Mouse (Mus musculus) MEL (cell line): Measurements from ENCODE around the gene Dusp12. TPM values are rescaled to one million over a fixed set of nuclear protein-coding genes. Genes with fewer than 3 reads are reported as not detected.

Experiments used
- DNase-seq: peaks from one replicate; pipeline ENCODE4 v3.0.0; 2011; ENCODE audit warnings: low read depth, low spot score
- H3K27ac ChIP-seq: 2 replicates; pipeline ENCODE4 v1.5.1; 2012; ENCODE audit warnings: low read depth, mild to moderate bottlenecking, control low read depth, low read length, moderate library complexity; ENCODE audit not compliant: control insufficient read depth
- H3K27me3 ChIP-seq, 2 experiments: fragments of 150-350 bp in 1 of 2; sonication (generic) in 1 of 2; 2 replicates each; pipeline ENCODE4 v1.6.1; 2012; ENCODE audit warnings: low read length in 2 of 2, mild to moderate bottlenecking in 2 of 2, improper control_type of control experiment in 1 of 2, moderate library complexity in 1 of 2; ENCODE audit not compliant: insufficient read depth in 2 of 2, control insufficient read depth in 1 of 2
- H3K36me3 ChIP-seq, 2 experiments: 2 replicates each; pipeline ENCODE4 v1.6.1; 2012 to 2014; ENCODE audit warnings: low read length in 2 of 2, improper control_type of control experiment in 1 of 2, inconsistent platforms in 1 of 2, mild to moderate bottlenecking in 1 of 2; ENCODE audit not compliant: insufficient read depth in 2 of 2, control insufficient read depth in 1 of 2
- H3K4me1 ChIP-seq, 2 experiments: fragments of 150-350 bp in 1 of 2; sonication (generic) in 1 of 2; 2 replicates each; pipeline ENCODE4 v1.6.1; 2012; ENCODE audit warnings: low read length in 2 of 2, improper control_type of control experiment in 1 of 2, mild to moderate bottlenecking in 1 of 2; ENCODE audit not compliant: insufficient read depth in 2 of 2, control insufficient read depth in 1 of 2
- H3K4me3 ChIP-seq, 2 experiments: fragments of 150-350 bp in 1 of 2; sonication (generic) in 1 of 2; 2 replicates each; pipeline ENCODE4 v1.5.1; 2012; ENCODE audit warnings: low read depth in 2 of 2, low read length in 2 of 2, mild to moderate bottlenecking in 2 of 2, moderate library complexity in 2 of 2, control low read depth in 1 of 2, improper control_type of control experiment in 1 of 2; ENCODE audit not compliant: control insufficient read depth in 1 of 2, insufficient read depth in 1 of 2
- H3K79me2 ChIP-seq: 2 replicates; pipeline ENCODE4 v1.6.1; 2012; ENCODE audit warnings: mild to moderate bottlenecking, low read length, moderate library complexity; ENCODE audit not compliant: control insufficient read depth, poor library complexity, insufficient read depth
- H3K9ac ChIP-seq: 2 replicates; pipeline ENCODE4 v1.6.1; 2012; ENCODE audit warnings: low read depth, mild to moderate bottlenecking, control low read depth, low read length, moderate library complexity; ENCODE audit not compliant: control insufficient read depth, poor library complexity, severe bottlenecking
- H3K9me3 ChIP-seq: fragments of 150-350 bp; sonication (generic); replicated peaks from 2 replicates; pipeline ENCODE4 v1.6.1; 2012; ENCODE audit warnings: mild to moderate bottlenecking, low read length, improper control_type of control experiment, moderate library complexity; ENCODE audit not compliant: insufficient read depth
- CHD1 ChIP-seq: IDR thresholded peaks from 2 replicates; pipeline ENCODE4 v1.6.1; 2012; ENCODE audit warnings: low read depth, mild to moderate bottlenecking, inconsistent platforms, low read length, improper control_type of control experiment
- CHD2 ChIP-seq: IDR thresholded peaks from 2 replicates; pipeline ENCODE4 v1.6.1; 2011; ENCODE audit warnings: low read length, improper control_type of control experiment
- E2F4 ChIP-seq: IDR thresholded peaks from 2 replicates; pipeline ENCODE4 v1.6.1; 2011; ENCODE audit warnings: low read depth, low read length, improper control_type of control experiment, borderline replicate concordance
- EP300 ChIP-seq, 2 experiments: IDR thresholded peaks; 2 replicates each; pipeline ENCODE4 v1.6.1; 2011; ENCODE audit warnings: improper control_type of control experiment in 2 of 2, low read length in 2 of 2, low read depth in 1 of 2, mild to moderate bottlenecking in 1 of 2
- GATA1 ChIP-seq: IDR thresholded peaks from 2 replicates; pipeline ENCODE4 v1.6.1; 2011; ENCODE audit warnings: low read depth, low read length, improper control_type of control experiment
- HCFC1 ChIP-seq: IDR thresholded peaks from 2 replicates; pipeline ENCODE4 v1.6.1; 2012; ENCODE audit warnings: low read depth, mild to moderate bottlenecking, inconsistent platforms, low read length, improper control_type of control experiment, moderate library complexity
- JUND ChIP-seq: IDR thresholded peaks from 2 replicates; pipeline ENCODE4 v1.6.1; 2011; ENCODE audit warnings: low read depth, mild to moderate bottlenecking, improper control_type of control experiment, low read length
- KAT2A ChIP-seq: conservative IDR thresholded peaks from 2 replicates; pipeline ENCODE4 v1.6.1; 2012; ENCODE audit warnings: low read depth, low read length, improper control_type of control experiment, inconsistent platforms
- MAFK ChIP-seq: IDR thresholded peaks from 2 replicates; pipeline ENCODE4 v1.6.1; 2011; ENCODE audit warnings: low read depth, mild to moderate bottlenecking, low read length, improper control_type of control experiment, borderline replicate concordance
- MAX ChIP-seq: IDR thresholded peaks from 2 replicates; pipeline ENCODE4 v1.6.1; 2011; ENCODE audit warnings: low read length, improper control_type of control experiment
- MEF2A ChIP-seq: IDR thresholded peaks from 2 replicates; pipeline ENCODE4 v1.6.1; 2014; ENCODE audit warnings: low read depth, mild to moderate bottlenecking, inconsistent platforms, low read length, improper control_type of control experiment; ENCODE audit not compliant: poor library complexity, insufficient replicate concordance, severe bottlenecking; ENCODE audit errors: extremely low read depth
- MXI1 ChIP-seq: IDR thresholded peaks from 2 replicates; pipeline ENCODE4 v1.6.1; 2011; ENCODE audit warnings: mild to moderate bottlenecking, low read depth, low read length, improper control_type of control experiment
- MYC ChIP-seq: IDR thresholded peaks from 2 replicates; pipeline ENCODE4 v1.6.1; 2011; ENCODE audit warnings: low read depth, mild to moderate bottlenecking, low read length, improper control_type of control experiment, moderate library complexity
- NELFE ChIP-seq: IDR thresholded peaks from 2 replicates; pipeline ENCODE4 v1.6.1; 2011; ENCODE audit warnings: low read depth, low read length, improper control_type of control experiment
- NRF1 ChIP-seq: IDR thresholded peaks from 2 replicates; pipeline ENCODE4 v1.6.1; 2014; ENCODE audit warnings: low read depth, mild to moderate bottlenecking, inconsistent platforms, low read length, improper control_type of control experiment, moderate library complexity; ENCODE audit not compliant: poor library complexity, insufficient read depth, severe bottlenecking
- POLR2A ChIP-seq, 2 experiments: IDR thresholded peaks; 2 replicates each; pipeline ENCODE4 v1.6.1; 2011 to 2012; ENCODE audit warnings: low read length in 2 of 2, mild to moderate bottlenecking in 2 of 2, control low read depth in 1 of 2, improper control_type of control experiment in 1 of 2, low read depth in 1 of 2, moderate library complexity in 1 of 2; ENCODE audit not compliant: control insufficient read depth in 1 of 2, insufficient read depth in 1 of 2, poor library complexity in 1 of 2
- RAD21 ChIP-seq: IDR thresholded peaks from 2 replicates; pipeline ENCODE4 v1.6.1; 2011; ENCODE audit warnings: mild to moderate bottlenecking, low read depth, low read length, improper control_type of control experiment
- SIN3A ChIP-seq: IDR thresholded peaks from 2 replicates; pipeline ENCODE4 v1.6.1; 2012; ENCODE audit warnings: low read length, improper control_type of control experiment, inconsistent platforms
- TAL1 ChIP-seq: IDR thresholded peaks from 2 replicates; pipeline ENCODE4 v1.6.1; 2012; ENCODE audit warnings: mild to moderate bottlenecking, inconsistent platforms, low read length, moderate library complexity, mixed read lengths
- TCF12 ChIP-seq: IDR thresholded peaks from 2 replicates; pipeline ENCODE4 v1.6.1; 2014; ENCODE audit warnings: low read depth, mild to moderate bottlenecking, inconsistent platforms, low read length, improper control_type of control experiment, moderate library complexity
- UBTF ChIP-seq: IDR thresholded peaks from 2 replicates; pipeline ENCODE4 v1.6.1; 2012; ENCODE audit warnings: low read depth, mild to moderate bottlenecking, inconsistent platforms, low read length, improper control_type of control experiment, moderate library complexity, borderline replicate concordance; ENCODE audit not compliant: insufficient read depth
- ZKSCAN1 ChIP-seq: IDR thresholded peaks from 2 replicates; pipeline ENCODE4 v1.6.1; 2012; ENCODE audit warnings: low read depth, mild to moderate bottlenecking, inconsistent platforms, low read length, improper control_type of control experiment, moderate library complexity
- ZMIZ1 ChIP-seq: IDR thresholded peaks from 2 replicates; pipeline ENCODE4 v1.6.1; 2012; ENCODE audit warnings: low read depth, mild to moderate bottlenecking, inconsistent platforms, low read length, improper control_type of control experiment, moderate library complexity
- ZNF384 ChIP-seq: IDR thresholded peaks from 2 replicates; pipeline ENCODE4 v1.6.1; 2012; ENCODE audit warnings: low read depth, mild to moderate bottlenecking, inconsistent platforms, low read length, improper control_type of control experiment
- polyA plus RNA-seq, 2 experiments: library from polyadenylated mRNA; stranded (reverse) in 1 of 2; unstranded in 1 of 2; fragments of >175 nt in 1 of 2; fragments of >200 nt in 1 of 2; gene quantifications; 2 replicates each; pipeline versions ENCODE4 v1.2.1 to v1.2.4; 2012; ENCODE audit warnings: low replicate concordance in 2 of 2, low read depth in 1 of 2; ENCODE audit not compliant: insufficient read length in 2 of 2, insufficient read depth in 1 of 2, missing spikeins in 1 of 2
- total RNA-seq: library from RNA; depleted of rRNA; stranded (reverse); fragments of 300-350 nt; gene quantifications from 2 replicates; pipeline ENCODE4 v1.2.3, GENCODE M21; 2012

Dusp12 gene
- total and polyA plus RNA-seq, 3 experiments, result 33.8 to 50.0 TPM; not detected in 1

- TF ChIP-seq MEF2A, result no peak
- TF ChIP-seq MAFK, result 0 out of 2 replicates have a peak, but pooled peaks have one; percentile 25
- no peak for TF ChIP-seq ZNF384
- peak; percentile 28; the same call in 1 of the 2 replicates for TF ChIP-seq TAL1
- TF ChIP-seq CHD2, result no peak
- TF ChIP-seq E2F4, result no peak
- TF ChIP-seq HCFC1, result 0 out of 2 replicates have a peak, but pooled peaks have one; percentile 33
- TF ChIP-seq NRF1, result no peak
- peak; percentile 59 for TF ChIP-seq SIN3A
- no peak for TF ChIP-seq UBTF
- TF ChIP-seq RAD21, result no peak
- TF ChIP-seq POLR2A (IDR thresholded peaks at IDR 0.05; ENCODE audit: control insufficient read depth in 1 of 2, insufficient read depth in 1 of 2, low read depth in 1 of 2, low read length in 2 of 2, poor library complexity in 1 of 2), result no peak
- TF ChIP-seq CHD1, result no peak
- TF ChIP-seq TCF12, result peak; percentile 70
- no peak for TF ChIP-seq ZKSCAN1
- TF ChIP-seq MXI1, result 0 out of 2 replicates have a peak, but pooled peaks have one; percentile 38
- peak; percentile 75; the same call in 1 of the 2 replicates for TF ChIP-seq GATA1
- no peak for TF ChIP-seq ZMIZ1
- TF ChIP-seq MYC, result 0 out of 2 replicates have a peak, but pooled peaks have one; percentile 14
- no peak for TF ChIP-seq KAT2A
- TF ChIP-seq MAX, result peak; percentile 35
- TF ChIP-seq EP300 (IDR thresholded peaks at IDR 0.05; ENCODE audit: low read depth in 1 of 2, low read length in 2 of 2), result peak; percentile 45 to 71; a peak in 3 of 4 replicates
- TF ChIP-seq JUND, result no peak
- no peak for TF ChIP-seq NELFE
Observed at GRCm38 (mm10) chr1:170933940-170934339, 48.6 kb upstream of the Dusp12 start (continued).

GRCm38 (mm10) chr1:170933386-170933920 lies 48.1 kb upstream of the Dusp12 start:
- Histone ChIP-seq H3K27ac (no peak overlapping the region), H3K9me3 (no peaks in the 10 kb centered on the region), H3K4me1 (peaks cover 11 to 18% of the 10 kb centered on the region in 2 experiments), H3K27me3 (no peaks in the 10 kb centered on the region), H3K4me3 (no peak overlapping the region), H3K36me3 (peaks cover 0 to 17% of the 10 kb centered on the region in 2 experiments; a peak in 2 of 4 replicates), H3K79me2 (no peaks in the 10 kb centered on the region), H3K9ac (no peak overlapping the region)
- no peak for TF ChIP-seq UBTF
- no peak for DNase-seq
